Mouse (Mus musculus): ENCODE results near the gene Klhl18. TPM values are rescaled to one million over a fixed set of nuclear protein-coding genes. Genes with fewer than 3 reads are reported as not detected.

The Klhl18 gene
- total RNA-seq, 4 experiments from 2014 or later, result 5.2 to 7.9 (median 6.6) TPM

Other genes with a start within 250 kb of the Klhl18 start
- gene Cspg5, start 232.9 kb downstream of the Klhl18 start, total RNA-seq (2022), result under 1 TPM in 2 of 4 experiments, not detected in 2; 0.16 to 0.17 TPM
- gene Elp6, start 171.5 kb downstream of the Klhl18 start, total RNA-seq (2022), result 1 to 10 TPM; 2.0 to 5.0 (median 2.9) TPM
- 10 to 100 TPM; 14.2 to 16.6 (median 15.1) TPM for gene Scap, start 143.4 kb downstream of the Klhl18 start, total RNA-seq (2022)
- 1 to 10 TPM; 7.6 to 9.9 (median 8.4) TPM for gene Ptpn23, start 68.5 kb downstream of the Klhl18 start, total RNA-seq (2022)
- gene Ngp, start 56.9 kb downstream of the Klhl18 start, total RNA-seq (2022), result not detected
- gene Kif9, start 264 bp upstream of the Klhl18 start, total RNA-seq (2022), result under 1 TPM in 1 of 4 experiments, not detected in 3; 0.12 TPM
- gene Setd2, start 55.9 kb upstream of the Klhl18 start, total RNA-seq (2022), result 10 to 100 TPM; 19.6 to 27.3 (median 25.4) TPM
- gene Nradd, start 147.8 kb upstream of the Klhl18 start, total RNA-seq (2022), result under 1 TPM; 0.27 to 0.88 (median 0.44) TPM
- gene Nbeal2, start 177.5 kb upstream of the Klhl18 start, total RNA-seq (2022), result 1 to 10 TPM; 2.1 to 4.2 (median 3.1) TPM
- gene Ccdc12, start 179.8 kb upstream of the Klhl18 start, total RNA-seq (2022), result 10 to 100 TPM; 38.8 to 53.8 (median 47.0) TPM